Mouse (Mus musculus) induced T-regulatory cell, adult 2 months (primary cell): ENCODE measurements around the gene Hoxb9.

Experiments
- DNase-seq: peaks from one replicate; pipeline ENCODE4 v3.0.0-alpha.2; 2012; ENCODE audit warnings: low read depth

The Hoxb9 gene

DNA sequence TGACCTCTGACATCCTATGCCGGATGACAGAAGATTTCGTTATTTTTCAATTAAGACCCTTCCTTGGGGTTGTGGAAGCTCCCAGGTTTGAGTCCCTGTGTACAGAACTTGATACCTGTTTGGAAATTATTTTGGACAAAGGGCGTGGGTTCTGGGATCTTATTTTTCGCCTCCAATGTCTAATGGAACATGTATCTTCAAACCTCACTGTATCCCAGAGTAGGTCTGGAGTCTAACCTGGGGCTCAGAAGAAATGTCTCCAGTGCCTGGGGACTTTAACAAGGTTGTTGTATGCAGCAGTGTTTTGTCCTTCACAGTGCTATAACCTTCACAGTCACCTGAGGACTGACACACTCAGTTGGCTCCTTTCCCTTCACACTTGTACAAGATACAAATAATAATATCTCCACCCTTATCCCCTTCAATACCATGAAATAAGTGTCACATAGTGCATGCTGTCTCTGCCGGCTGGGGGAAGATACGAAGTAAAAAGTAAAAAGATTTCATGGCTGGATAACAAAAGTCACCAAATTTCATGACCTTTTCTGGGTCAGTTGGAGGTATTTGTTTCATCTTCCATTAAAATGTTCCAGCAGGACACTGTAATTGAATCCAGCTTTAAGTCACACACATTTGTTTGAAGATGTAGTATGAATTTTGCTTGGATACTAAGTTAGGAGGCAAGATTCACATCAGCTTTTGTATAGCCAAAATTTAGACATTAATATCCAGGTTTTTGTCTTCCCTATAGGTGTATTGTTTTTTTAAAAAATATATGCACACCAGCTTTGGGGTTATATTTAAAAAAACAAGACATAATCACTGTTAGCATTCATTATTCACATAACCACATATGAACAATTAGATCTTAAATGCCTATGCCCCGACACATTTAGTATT, 4.0 kb upstream of the Hoxb9 start:
- DNase-seq = no peak

DNA sequence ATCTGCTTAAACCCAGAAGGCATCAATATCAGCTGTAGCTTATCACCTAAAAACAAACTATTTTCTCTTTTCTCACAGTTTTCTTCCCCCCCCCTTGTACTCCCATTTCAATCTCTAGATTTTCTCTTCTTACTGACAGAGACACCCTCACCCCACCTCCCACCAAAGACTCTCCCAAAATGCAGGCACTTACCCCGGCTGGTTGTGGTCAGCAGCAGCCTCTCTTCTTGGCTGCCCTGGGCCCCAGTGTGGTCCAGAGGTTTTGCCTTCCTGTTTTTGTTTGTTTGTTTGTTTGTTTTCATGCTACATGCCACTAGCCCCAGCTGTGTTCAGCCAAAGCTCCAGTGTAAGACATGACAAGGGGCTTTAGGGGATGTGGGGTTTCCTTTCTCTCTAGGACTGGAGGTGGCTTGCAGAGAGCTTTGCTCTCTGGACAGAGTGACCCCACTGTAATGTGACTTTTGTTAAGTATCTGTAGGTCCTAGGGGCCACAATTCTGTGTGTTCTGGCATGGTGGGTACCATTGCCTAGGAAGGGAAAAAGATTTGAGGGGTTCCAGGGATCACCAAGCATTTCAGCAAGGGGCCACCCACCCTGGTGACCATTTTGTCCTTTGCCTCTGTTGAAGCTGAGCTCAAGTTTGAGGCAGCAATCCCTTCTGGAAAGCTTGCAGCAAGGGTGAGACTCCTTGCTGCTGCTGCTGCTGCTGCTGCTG, 3.1 kb upstream of the Hoxb9 start:
- no peak for DNase-seq

DNA sequence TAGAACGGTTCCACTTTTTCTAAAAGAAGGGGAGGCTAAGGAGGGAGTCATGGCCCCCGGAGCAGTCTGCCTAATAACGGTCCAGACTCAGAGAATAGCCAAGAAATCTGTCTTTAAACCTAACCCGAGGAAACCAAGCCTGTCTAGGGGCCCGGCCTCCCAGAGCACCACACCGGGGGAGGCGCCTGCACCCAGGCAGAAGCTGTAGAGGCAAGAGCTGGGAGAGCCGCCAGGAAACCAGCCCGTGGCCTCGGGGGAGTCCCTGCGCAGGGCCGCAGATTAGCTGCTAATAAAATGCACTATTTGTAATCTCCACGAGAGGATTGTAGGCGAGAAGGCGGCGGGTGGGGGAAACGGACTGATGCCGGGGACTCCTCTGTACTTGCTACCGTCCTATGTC, 1.4 kb upstream of the Hoxb9 start:
- DNase-seq = no peak

DNA sequence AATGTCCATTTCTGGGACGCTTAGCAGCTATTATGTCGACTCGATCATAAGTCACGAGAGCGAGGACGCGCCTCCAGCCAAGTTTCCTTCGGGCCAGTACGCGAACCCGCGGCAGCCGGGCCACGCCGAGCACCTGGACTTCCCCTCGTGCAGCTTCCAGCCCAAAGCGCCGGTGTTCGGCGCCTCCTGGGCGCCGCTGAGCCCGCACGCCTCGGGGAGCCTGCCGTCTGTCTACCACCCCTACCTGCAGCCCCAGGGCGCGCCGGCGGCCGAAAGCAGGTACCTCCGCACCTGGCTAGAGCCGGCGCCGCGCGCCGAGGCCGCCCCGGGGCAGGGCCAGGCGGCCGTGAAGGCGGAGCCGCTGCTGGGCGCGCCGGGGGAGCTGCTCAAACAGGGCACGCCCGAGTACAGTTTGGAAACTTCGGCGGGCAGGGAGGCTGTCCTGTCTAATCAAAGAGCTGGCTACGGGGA, 319 bp downstream of the Hoxb9 start:
- DNase-seq = no peak

DNA sequence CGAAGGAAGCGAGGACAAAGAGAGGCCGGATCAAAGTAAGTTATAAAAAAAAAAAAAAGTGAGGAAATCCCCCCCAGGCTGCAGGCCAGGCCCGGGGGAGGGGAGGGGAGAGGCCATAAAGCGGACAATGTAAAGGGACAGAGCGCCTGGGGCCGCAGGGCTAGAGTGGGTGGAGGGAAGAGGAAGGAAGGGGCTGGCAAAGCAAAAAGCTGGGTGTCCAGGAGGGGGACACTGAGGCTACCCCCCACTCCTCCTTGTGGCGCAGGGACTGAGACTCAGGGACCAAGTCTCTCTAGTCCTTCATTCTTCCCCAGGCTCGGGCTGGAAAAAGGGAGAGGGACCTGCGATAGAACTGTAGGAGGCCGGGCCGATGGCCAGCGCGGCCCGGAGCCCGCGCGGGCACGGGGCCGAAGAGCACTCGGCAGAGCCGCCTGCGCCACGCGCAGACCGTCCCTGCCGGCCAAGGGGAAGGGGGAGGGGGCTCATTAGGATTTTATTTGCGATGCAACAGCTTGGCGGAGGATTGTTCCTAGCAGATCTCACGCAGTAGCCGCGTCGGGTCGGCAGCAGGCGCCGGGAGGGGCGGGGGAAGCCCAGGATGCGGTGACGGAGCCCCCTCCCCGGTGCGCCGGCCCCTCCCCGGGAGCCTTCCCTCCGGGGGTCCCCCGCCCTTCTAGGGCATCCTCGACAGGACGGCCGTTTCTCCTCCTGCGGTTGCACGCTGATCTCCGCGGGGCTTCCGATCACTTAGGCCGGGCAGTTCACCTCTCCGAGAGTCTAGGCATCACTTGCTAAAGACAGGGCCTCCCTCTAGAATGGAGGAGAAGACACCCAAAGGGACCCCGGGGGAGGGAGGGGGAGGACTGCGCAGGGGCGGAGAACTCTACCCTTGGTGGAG, 1.0 kb downstream of the Hoxb9 start:
- no peak for DNase-seq

DNA sequence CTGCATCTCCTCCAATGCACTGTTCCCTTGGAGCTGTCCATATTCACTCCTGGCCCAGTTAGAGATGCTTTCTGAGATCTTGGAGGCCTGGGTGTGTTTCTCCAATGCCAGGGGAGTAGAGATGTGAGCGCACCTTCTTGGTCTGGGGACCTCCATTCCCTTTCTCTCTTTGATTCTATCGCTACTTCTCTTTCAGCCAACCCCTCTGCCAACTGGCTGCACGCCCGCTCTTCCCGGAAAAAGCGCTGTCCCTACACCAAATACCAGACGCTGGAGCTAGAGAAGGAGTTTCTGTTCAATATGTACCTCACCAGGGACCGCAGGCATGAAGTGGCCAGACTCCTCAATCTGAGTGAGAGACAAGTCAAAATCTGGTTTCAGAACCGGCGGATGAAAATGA, 3.2 kb downstream of the Hoxb9 start:
- DNase-seq = no peak

DNA sequence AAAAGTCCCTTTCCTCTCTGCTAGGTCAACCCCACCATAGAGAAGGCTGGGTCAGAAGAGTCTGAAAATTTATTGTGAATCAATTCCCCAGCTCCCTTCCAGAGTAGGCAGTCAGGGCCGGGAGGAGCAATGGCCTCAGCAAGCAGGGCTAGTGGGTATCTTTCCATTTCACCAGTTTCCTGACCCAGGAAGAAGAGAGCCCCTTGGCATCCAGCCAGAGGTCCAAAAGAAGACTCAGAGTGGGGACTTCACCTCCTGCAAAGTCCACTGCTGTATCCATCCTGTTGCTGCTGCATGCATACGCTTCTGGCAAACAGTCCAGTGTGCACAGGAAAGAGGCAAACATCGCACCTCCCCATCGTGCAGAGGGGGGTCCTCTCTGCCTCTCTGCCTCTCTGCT, 4.6 kb downstream of the Hoxb9 start:
- no peak for DNase-seq

DNA sequence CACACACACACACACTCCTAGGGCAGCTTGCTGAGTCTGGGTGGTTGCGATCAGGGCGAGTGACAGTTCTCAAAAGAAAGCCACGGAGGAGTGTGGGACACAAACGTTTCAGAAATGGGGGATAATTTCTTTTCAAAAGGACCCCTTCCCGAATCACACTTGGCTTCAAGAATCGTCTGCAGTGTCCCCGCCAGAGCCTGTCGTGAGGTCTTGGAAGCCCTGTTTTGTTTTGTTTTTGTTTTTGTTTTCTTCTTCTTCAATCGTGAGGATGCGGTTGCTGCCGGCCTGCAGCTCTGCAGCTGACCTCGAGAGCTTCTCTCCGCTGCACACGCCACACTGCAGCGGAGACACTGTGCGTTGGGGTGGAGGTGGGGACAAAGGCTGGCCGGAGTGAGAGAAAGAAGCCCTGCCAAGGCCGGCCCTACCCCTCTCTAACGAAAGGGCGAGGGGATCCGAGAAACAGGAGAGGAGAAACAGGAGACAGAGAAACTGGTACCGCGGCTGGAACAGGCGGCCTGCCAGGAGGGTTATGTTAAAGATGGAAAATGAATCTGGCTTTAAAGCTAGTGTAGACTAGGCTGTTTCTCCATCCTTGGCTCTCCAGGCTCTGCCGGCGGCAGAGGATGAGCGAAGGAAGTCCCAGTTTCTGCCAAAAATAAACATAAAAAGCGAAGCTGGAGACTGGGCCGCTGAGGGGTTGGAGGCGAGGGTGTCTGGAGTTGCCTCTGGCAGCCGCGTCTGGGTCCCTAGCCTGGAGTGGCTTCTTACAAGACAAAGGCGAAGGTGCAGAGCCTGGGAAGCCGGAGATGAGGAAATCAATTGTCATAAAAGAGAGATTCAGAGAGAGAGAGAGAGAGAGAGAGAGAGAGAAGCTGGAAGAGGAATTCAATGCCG, 6.1 kb downstream of the Hoxb9 start:
- DNase-seq = peak; percentile 33

DNA sequence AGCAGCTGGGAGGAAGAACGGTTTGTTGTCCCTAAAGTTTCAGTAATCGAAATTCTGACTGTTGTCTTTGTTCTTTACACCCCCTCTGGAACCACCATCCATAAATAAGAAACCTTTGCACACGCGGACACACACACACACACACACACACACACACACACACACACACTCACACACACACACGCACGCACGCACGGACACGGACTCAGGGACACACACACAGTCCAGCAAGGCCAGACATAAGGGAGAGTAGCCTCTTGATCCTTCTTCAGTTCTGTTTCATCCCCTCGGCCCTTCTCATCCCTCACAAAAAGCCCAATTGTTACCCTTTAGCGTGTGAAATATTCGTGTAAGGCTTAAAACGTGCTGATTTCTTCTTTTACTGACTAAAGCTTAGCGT, 7.1 kb downstream of the Hoxb9 start:
- DNase-seq = no peak

DNA sequence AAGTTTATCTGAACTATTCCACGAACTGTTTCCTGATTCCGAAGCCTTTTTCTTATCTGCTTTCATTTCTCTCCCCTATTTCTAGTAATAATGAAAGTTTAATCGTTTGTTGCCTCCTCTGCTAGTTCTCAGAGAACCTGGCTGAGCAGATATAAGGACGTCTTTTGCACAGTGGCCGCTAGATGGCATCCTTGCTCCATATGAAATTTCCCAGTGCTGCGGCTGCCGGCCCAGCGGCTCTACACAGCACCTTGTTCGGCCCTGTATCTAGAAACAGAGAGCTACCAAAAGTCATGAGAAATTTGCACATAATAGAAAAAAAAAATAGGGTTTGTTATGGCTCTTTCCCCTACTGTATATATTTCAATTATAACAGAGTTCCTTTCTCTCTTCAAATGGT, 7.5 kb downstream of the Hoxb9 start:
- peak; percentile 92 for DNase-seq

DNA sequence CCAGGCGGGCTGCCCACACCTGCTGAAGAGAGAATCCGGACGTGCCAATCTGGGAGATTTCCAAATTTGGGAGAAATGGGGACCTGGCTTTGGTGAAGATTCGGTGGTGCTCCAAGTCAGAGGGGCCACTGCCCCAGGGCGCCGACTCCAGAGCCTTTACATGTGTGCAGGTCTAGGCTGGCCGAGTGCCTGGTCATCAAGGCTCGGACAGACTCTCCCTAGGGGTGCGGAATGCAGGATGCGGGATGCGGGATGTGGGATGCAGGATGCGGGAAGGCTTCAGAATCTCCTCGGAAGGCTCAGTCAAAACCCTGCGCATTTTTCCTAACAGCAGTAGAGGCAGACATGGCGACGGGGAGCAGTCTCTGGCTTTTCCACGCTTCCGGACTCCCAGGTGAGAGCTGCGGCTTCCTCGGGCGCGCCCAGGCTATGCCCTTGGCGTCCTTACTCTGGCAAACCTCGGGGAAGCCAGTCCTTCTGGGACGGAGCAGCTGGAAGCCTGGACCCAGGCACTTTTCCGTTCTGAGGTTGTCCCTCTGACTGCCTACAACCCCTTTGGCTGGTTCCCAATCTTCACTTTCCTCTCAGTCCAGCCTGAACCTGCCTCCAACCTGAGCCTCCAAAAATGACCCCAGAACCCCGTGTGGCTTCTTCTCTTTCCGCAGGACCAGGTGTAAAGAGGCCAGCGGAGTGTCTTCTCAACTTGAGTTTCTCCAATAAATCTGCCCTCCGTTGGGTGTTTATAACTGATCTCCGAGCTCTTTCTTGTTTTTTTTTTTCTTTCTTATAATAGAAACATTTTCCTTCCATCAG, 8.4 kb downstream of the Hoxb9 start:
- DNase-seq = peak; percentile 14

DNA sequence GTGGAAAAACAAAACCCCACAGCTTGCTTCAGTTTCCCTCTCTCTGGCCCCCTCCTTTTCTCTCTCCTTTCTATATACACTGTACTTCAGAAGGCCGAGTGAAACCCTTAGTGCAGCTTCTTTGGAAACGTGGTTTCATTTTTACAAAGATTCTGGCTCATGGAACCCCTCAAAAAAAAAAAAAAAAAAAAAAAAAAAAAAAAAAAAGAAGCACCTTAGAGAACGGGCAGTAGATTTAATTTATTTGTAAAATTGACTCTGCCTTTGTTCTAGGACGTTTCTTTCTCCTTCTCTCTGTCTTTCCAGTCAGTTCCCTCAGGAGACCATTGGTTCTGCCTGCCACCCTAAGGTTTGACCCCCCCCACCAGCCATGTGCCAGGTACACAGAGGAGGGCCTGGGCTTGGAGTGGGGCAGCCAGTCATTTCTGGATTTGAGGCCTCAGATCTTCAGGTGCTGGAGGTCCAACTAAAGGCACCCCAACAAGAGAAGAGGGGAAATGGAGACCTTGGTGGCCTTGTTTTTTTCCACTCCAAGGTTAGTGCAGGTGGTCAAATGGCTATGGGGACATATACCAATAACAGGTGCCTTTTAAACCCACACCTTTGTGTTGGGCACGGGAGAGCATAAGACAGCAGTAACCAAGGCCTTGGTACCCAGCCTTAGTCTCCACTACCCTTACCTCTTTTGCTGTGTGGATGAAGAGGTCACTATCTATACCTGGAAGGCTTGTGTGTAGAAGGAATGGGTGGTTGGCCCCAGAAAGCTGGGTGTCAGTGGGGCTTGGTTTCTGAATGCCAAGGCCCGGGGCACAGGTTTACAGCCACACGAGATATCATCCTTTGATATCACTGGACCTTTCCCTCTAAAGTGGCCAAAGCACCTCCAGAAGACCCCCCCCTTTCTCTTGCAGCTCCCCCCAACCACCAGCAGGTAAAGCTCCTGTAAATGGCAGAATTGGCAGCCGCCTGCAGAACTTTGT, 9.4 kb downstream of the Hoxb9 start:
- DNase-seq = peak; percentile 27

DNA sequence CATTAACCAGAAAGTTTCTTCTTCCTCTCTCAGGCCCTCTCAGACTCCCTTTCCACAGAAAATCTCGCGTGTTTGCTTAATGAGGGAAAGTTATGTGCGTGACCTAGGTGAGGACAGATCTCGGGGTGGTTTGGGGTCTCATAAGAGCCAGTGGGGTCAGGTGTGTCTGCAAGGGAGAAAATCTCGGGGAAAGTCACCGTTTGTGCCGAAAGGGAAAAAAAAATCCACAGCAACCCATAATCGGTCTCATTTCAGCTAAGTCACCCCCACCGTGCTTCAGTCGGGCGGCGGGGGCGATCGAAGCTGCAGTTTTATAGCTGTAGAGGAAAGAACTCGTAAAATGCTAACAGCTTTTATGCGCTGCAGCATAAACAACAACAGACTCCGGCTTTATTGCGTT, 10.1 kb downstream of the Hoxb9 start:
- peak; percentile 17 for DNase-seq

DNA sequence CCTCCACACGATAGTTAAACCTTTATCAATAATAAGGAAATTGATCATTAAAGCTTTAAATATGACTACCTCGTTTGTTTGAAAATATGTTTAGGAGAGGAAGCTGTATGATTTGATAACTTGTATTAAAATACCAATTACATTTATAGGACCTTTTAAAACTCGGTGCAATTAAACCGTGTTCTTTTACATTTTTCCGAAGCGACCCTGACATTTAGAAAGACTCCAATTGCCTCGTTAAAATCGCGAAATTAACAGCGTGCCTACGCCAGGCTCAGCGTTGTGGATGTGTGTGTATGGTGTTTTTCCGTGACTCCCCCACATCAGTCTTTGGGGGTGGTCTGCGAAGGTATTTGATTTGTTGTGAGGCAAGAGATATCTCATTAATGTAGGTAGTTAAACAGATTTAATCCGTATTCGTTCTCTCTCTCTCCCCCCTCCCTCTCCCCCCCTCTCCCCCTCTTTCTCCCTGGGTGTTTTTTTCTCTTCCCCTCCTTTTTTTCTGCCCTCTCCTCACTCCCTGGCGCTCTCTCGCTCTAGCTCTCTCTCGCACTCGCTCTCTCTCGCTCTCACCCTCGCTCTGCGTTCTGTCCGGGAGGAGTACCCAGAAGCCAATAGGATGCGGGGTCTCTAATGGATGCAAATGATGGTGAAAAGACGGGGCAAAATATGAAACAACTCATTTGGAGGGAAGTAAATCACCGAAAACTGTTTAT, 10.8 kb downstream of the Hoxb9 start, which contains the start of gene Hoxb8:
Hoxb8 (plus strand) TSS at position 51 of the 716 bp plus-strand sequence.
- DNase-seq = peak; percentile 26

DNA sequence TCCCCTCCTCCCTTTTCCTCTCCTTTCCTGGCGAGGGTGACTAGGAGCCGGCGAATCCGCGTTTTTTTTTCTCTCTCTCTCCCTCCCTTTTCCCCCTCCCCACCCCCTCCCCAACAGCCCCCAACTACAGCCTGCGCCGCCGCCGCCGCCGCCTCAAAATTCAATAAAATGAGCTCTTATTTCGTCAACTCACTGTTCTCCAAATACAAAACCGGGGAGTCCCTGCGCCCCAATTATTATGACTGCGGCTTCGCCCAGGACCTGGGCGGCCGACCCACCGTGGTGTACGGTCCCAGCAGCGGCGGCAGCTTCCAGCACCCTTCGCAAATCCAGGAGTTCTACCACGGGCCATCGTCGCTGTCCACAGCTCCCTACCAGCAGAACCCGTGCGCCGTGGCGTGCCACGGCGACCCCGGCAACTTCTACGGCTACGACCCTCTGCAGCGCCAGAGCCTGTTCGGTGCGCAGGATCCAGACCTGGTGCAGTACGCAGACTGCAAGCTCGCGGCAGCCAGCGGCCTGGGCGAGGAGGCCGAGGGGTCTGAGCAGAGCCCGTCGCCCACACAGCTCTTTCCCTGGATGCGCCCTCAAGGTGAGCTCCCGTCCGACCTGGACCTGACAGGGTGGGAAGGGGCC, 11.7 kb downstream of the Hoxb9 start:
- DNase-seq = no peak

DNA sequence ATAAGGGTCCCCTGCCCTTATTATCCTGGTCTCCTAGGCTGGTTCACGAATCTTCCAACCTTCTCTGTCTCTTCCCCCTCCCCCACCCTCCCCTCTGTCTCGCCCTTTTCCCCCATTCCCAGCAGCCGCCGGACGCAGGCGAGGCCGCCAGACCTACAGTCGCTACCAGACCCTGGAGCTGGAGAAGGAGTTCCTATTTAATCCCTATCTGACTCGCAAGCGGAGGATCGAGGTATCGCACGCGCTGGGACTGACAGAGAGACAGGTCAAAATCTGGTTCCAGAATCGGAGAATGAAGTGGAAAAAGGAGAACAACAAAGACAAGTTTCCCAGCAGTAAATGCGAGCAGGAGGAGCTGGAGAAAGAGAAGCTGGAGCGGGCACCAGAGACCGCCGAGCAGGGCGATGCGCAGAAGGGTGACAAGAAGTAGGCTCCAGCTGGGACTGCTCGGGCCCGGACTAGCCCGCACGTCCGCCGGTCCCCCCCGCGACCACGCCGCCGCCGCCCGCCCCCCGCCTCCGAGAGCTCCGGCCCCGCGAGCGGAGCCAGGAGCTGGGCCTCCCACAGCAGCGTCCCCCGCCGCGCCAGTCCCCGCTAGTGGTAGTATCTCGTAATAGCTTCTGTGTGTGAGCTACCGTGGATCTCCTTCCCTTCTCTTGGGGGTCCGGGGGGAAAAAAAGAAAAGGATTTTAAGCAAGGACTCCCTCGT, 12.9 kb downstream of the Hoxb9 start:
- peak; percentile 61 for DNase-seq
